Mouse (Mus musculus) neural tube, embryonic 11.5 days (tissue): ENCODE data around the gene Dzip3. TPM values are rescaled to one million over a fixed set of nuclear protein-coding genes. Genes with fewer than 3 reads are reported as not detected.

ENCODE experiments used
- ATAC-seq: fragments of 200-750 bp; cut with Nextera tagmentation; 2 replicates; pipeline ENCODE4 v1.8.0; 2017; ENCODE audit warnings: moderate number of reproducible peaks, mild to moderate bottlenecking, moderate TSS enrichment, moderate library complexity; ENCODE audit not compliant: insufficient read depth, low FRiP score, low TSS enrichment
- DNase-seq: peaks from one replicate; pipeline ENCODE4 v3.0.0-alpha.2; 2015; ENCODE audit warnings: low spot score
- H3K27ac ChIP-seq: fragments of 300-500 bp; sonication (generic); 2 replicates; pipeline ENCODE4 v1.5.1; 2014; ENCODE audit warnings: low read depth, mild to moderate bottlenecking, low read length
- H3K27me3 ChIP-seq: fragments of 300-500 bp; sonication (generic); 2 replicates; pipeline ENCODE4 v1.6.1; 2014; ENCODE audit warnings: mild to moderate bottlenecking, low read length, mixed read lengths; ENCODE audit not compliant: control insufficient read depth, insufficient read depth
- H3K36me3 ChIP-seq: fragments of 300-500 bp; sonication (generic); 2 replicates; pipeline ENCODE4 v1.6.1; 2014; ENCODE audit warnings: mild to moderate bottlenecking, low read length, moderate library complexity, mixed read lengths; ENCODE audit not compliant: control insufficient read depth, insufficient read depth
- H3K4me1 ChIP-seq: fragments of 300-500 bp; sonication (generic); 2 replicates; pipeline ENCODE4 v1.6.1; 2014; ENCODE audit warnings: low read length, mixed read lengths; ENCODE audit not compliant: control insufficient read depth, insufficient read depth
- H3K4me2 ChIP-seq: fragments of 300-500 bp; sonication (generic); 2 replicates; pipeline ENCODE4 v1.6.1; 2014; ENCODE audit warnings: low read depth, mild to moderate bottlenecking, moderate library complexity
- H3K4me3 ChIP-seq: fragments of 300-500 bp; sonication (generic); 2 replicates; pipeline ENCODE4 v1.5.1; 2014; ENCODE audit warnings: low read depth, low read length
- H3K9ac ChIP-seq: fragments of 300-500 bp; sonication (generic); 2 replicates; pipeline ENCODE4 v1.6.1; 2014; ENCODE audit warnings: mild to moderate bottlenecking, low read length
- H3K9me3 ChIP-seq: fragments of 300-500 bp; sonication (generic); 2 replicates; pipeline ENCODE4 v1.6.1; 2016; ENCODE audit warnings: low read length; ENCODE audit not compliant: control insufficient read depth
- WGBS: fragments of 180-500 bp; shearing (Covaris S2); extraction: QIAGEN DNeasy Blood & Tissue Kit; methylation state at CpG from one replicate; pipeline ENCODE4 v1.1.7; 2014; 5-methylcytosine and 5-hydroxymethylcytosine counted together
- polyA plus RNA-seq: library from polyadenylated mRNA; unstranded; fragments of >200 nt; fragmentation: Nextera tagmentation; extraction: Ambion mirVana; gene quantifications from 2 replicates; pipeline ENCODE4 v1.2.1, GENCODE M21; 2014

Gene Dzip3
- polyA plus RNA-seq, 1 experiment from 2014 or later = 54.6 TPM

DNA sequence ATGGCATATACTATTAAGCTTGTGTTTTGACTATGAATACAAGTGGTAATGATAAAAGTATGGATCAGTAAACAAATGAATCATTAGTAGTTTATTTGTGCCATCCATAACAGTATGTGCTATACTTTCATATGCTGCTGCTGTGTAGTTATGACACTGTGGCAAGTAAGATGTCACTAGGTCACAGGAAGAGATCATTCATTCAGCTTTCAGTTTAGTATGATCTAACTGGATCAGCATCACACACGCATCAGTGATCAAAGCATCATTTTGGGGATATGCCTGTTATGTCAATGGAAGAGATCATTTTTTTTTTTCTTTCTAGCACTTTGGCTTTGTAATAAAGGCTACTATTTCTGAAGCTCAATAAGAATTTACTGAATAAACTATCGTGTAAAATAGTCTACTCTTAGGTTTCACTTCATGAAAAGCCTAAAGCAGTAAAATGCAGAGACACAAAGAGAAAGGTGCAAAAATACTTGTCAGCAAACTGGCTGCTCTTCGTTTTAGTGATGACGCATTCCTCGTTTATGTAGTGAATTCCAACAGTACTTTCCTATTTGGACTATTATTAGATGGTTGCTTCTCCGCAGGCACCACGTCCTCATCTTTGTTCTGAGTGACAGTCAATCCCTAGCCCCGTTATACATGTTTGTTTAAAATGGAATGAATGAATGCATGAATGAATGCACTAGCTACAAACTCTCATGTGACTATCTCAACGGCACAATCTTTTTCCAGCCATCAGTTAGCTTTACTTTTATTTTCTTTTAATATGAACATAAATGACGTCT is 1.3 kb downstream of the Dzip3 start:
- peak overlapping the region; percentile 85 for H3K4me3 ChIP-seq
- no peaks in the 10 kb centered on the region for H3K9me3 ChIP-seq
- H3K27me3 ChIP-seq = no peaks in the 10 kb centered on the region
- peak overlapping the region; percentile 55 for H3K4me2 ChIP-seq
- no peaks in the 10 kb centered on the region for H3K36me3 ChIP-seq
- ATAC-seq (no peak), DNase-seq (no peak)
- WGBS = 53% methylated on average over 10 of the region's 10 CpGs
- H3K4me1 ChIP-seq = peaks cover 5% of the 10 kb centered on the region; the same call in 1 of the 2 replicates
- H3K9ac ChIP-seq = peak overlapping the region; percentile 98; the same call in 1 of the 2 replicates
- no peak overlapping the region for H3K27ac ChIP-seq

DNA sequence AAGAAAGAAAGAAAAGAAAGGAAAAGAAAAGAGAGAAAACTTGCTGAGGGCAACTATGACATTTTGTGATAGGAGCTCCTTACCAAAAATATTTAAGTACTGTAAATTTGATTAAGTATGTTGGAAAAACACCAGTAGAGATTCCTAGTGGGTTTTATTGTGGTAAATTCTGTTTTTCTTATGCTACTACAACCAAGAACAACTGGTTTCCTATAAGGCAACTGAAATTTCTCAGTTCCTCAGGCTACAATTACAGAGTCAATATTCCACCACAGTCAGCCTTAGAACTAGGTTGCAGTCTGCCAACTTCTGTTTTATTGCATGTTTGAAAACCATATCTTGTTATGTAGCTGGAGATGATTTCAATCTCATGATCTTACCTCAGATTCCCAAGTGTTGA is 4.3 kb downstream of the Dzip3 start:
- Histone ChIP-seq H3K4me2 (no peak overlapping the region), H3K9ac (no peak overlapping the region), H3K27me3 (no peaks in the 10 kb centered on the region), H3K4me3 (no peak overlapping the region), H3K27ac (no peak overlapping the region), H3K9me3 (no peaks in the 10 kb centered on the region), H3K36me3 (no peaks in the 10 kb centered on the region), H3K4me1 (peaks cover 5% of the 10 kb centered on the region; the same call in 1 of the 2 replicates)
- ATAC-seq = no peak
- no peak for DNase-seq

DNA sequence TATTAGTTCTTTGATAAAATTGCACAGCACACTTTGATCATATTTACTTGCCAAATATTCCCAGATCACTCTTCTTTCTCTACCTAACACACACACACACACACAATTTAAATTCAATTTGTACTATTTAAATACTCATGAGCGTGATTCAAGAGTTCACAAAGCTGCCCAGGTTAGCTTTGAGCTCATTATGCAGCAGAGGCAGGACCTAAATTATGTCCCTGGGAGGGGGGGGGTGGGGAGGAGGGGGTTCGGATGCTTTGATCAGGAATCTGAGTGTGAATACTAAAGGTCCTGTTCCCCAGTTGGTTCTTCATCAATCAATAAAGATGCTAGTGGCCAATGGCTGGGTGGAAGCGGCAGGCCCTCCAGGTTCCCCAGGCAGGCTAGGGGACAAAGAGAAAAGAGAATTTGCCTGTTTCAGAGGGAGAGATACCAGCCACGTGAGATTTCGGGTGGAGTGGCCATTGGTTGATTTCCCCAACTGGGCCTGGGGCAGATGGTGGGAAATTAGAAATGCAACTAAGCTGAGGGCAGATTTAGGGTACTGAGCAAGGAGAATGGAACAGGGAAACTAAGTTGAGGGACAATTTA is 8.8 kb downstream of the Dzip3 start:
- Histone ChIP-seq H3K27me3 (no peaks in the 10 kb centered on the region), H3K9ac (no peak overlapping the region), H3K4me1 (no peaks in the 10 kb centered on the region), H3K4me3 (no peak overlapping the region), H3K4me2 (no peak overlapping the region), H3K36me3 (no peaks in the 10 kb centered on the region), H3K27ac (no peak overlapping the region), H3K9me3 (no peaks in the 10 kb centered on the region)
- DNase-seq (no peak), ATAC-seq (no peak)
- WGBS = 48% methylated on average over 5 of the region's 5 CpGs

DNA sequence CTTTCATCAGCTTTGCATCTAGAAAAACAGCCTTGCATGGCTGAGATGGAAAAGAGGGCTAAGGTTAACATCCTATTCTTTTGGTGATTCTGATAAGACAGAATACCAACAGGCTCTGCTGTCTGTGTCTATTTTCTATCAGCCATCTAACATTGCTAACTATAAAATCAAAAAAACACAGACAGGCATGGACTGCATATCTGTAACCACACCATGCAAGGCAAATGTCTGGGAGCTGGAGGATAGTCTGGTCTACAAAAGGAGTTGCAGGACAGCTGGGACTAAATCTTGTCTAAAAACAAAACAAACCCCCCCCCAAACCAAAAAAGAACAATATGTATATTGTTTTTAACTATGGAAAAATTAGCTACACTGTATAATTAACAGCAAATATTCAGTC is 14.0 kb downstream of the Dzip3 start:
- H3K36me3 ChIP-seq = peaks cover 3% of the 10 kb centered on the region

DNA sequence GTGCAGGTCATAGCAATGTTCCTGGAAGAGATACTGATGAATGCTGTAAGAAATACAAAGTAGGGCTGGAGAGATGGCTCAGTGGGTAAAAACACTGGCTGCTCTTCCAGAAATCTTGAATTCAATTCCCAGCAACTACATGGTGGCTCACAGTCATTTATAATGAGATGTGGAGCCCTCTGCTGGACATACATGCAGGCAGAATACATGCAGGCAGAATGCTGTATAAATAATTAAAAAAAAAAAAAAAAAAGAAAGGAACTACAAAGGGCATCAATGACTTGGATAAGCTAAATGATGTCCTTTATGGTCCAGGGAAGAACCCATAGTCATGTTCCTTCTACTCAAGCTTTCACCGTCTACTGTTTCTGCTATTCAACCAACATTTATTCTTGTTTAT is 20.4 kb downstream of the Dzip3 start:
- no peak for ATAC-seq
- WGBS = 94% methylated on average over 1 of the region's 1 CpGs

More for the DNA sequence above, 14.0 kb downstream of the Dzip3 start:
- Histone ChIP-seq H3K9me3 (no peaks in the 10 kb centered on the region), H3K27ac (no peak overlapping the region), H3K4me2 (no peak overlapping the region), H3K4me1 (no peaks in the 10 kb centered on the region), H3K4me3 (no peak overlapping the region), H3K27me3 (no peaks in the 10 kb centered on the region), H3K9ac (no peak overlapping the region)
- DNase-seq (no peak), ATAC-seq (no peak)

DNA sequence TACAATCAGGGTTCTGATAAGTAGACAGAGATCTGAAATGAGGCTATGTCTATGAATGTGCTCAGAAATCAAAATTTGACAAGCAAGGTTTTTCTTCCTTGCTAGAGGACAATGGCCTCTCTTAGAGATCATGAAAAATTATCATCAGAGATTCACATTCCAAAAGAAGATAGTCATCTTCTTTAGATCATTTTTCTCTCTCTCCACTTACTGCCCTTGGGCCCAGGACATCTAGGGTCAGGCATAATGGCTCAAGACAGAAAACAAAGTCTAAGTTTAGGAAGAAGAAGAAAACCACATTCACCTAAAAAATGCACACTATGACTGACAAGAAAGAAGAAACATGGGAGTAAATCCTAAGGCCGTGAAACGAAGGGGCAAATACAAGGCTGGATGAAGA is 21.0 kb downstream of the Dzip3 start:
- Histone ChIP-seq H3K9me3 (no peaks in the 10 kb centered on the region), H3K27ac (no peak overlapping the region), H3K4me2 (no peak overlapping the region), H3K36me3 (no peaks in the 10 kb centered on the region), H3K4me1 (no peaks in the 10 kb centered on the region), H3K27me3 (no peaks in the 10 kb centered on the region), H3K9ac (no peak overlapping the region), H3K4me3 (no peak overlapping the region)
- ATAC-seq (no peak), DNase-seq (no peak)
- 99% methylated on average over 2 of the region's 2 CpGs for WGBS

More for the DNA sequence above, 20.4 kb downstream of the Dzip3 start:
- no peak overlapping the region for H3K27ac ChIP-seq
- no peaks in the 10 kb centered on the region for H3K4me1 ChIP-seq
- no peaks in the 10 kb centered on the region for H3K9me3 ChIP-seq
- H3K27me3 ChIP-seq = no peaks in the 10 kb centered on the region
- no peak overlapping the region for H3K4me2 ChIP-seq
- no peak overlapping the region for H3K9ac ChIP-seq
- no peak for DNase-seq
- no peak overlapping the region for H3K4me3 ChIP-seq
- H3K36me3 ChIP-seq = peaks cover 3% of the 10 kb centered on the region

DNA sequence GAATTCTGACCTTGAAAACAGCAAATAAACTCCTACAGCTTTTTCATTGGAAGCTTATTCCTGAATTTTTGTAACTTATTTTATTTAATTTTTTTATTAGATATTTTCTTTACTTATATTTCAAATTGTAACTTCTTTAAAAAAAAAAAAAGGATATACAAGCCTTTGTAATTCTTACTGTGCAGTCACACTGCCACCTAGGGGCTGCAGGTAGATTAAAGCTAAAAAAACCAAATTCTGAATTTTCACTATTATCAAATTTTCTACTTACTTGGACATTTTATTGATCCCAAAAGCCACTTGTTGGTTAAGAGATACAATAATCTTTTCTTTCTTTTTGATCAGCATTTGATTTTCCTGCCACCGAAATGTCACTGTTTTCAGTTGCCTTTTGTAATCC is 52.2 kb downstream of the Dzip3 start:
- Histone ChIP-seq H3K4me2 (no peak overlapping the region), H3K4me1 (no peaks in the 10 kb centered on the region), H3K27me3 (no peaks in the 10 kb centered on the region), H3K9me3 (no peaks in the 10 kb centered on the region), H3K4me3 (no peak overlapping the region), H3K36me3 (peaks cover 4% of the 10 kb centered on the region; the same call in 1 of the 2 replicates), H3K9ac (no peak overlapping the region), H3K27ac (no peak overlapping the region)
- ATAC-seq (no peak), DNase-seq (no peak)
- WGBS = 73% methylated on average over 1 of the region's 1 CpGs

DNA sequence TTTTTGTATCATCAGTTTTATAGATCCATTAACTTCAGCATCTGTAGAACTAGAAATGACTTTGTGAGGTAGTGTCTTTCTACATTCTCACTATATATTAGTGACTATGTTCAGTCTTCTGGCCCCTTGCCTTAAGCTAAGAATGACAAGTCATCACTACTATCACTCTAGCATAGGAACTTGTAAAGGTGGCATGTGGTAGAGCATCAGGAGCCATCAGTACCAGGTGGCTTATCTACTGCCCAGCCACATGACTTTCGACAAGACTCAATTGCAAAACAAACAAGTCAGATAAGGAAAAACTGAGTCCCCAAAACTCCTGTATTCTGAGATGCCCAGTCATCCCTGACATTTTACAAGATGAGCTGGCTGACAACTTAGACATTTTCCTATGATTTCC is 70.2 kb downstream of the Dzip3 start:
- WGBS = 100% methylated on average over 1 of the region's 1 CpGs
- DNase-seq (no peak), ATAC-seq (no peak)
- Histone ChIP-seq H3K4me1 (no peaks in the 10 kb centered on the region), H3K9ac (no peak overlapping the region), H3K36me3 (peaks cover 7% of the 10 kb centered on the region; the same call in 1 of the 2 replicates), H3K9me3 (no peaks in the 10 kb centered on the region), H3K27me3 (no peaks in the 10 kb centered on the region), H3K4me3 (no peak overlapping the region), H3K4me2 (no peak overlapping the region), H3K27ac (no peak overlapping the region)

DNA sequence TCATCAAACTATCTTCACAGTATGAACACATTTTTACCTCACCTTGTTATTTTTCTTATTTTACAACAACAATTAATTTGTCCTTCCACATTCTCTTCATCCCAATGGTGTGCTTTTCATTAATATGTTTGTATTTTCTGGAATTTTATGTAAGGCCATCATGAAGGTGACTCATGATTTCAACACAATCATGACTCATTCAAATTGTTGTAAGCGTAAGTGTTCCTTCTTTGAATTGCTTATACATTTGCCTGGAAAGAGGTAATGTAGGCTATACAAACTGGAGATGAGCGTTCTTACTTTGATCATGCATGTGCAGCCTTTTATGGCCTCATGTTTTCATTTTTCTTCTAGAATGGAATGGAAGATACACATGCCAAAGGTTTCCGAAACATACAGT is 80.8 kb downstream of the Dzip3 start:
- ATAC-seq = no peak
- H3K9me3 ChIP-seq = no peaks in the 10 kb centered on the region
- no peak overlapping the region for H3K4me3 ChIP-seq
- no peak overlapping the region for H3K4me2 ChIP-seq
- no peak overlapping the region for H3K9ac ChIP-seq
- no peaks in the 10 kb centered on the region for H3K27me3 ChIP-seq
- H3K4me1 ChIP-seq = no peaks in the 10 kb centered on the region
- 94% methylated on average over 3 of the region's 3 CpGs for WGBS
- DNase-seq = no peak
- H3K36me3 ChIP-seq = no peaks in the 10 kb centered on the region
- no peak overlapping the region for H3K27ac ChIP-seq
